Mouse (Mus musculus): Measurements from ENCODE around the gene Nodal. TPM values are rescaled to one million over a fixed set of nuclear protein-coding genes. Genes with fewer than 3 reads are reported as not detected.

The Nodal gene
- 0.16 TPM in 1 of 2 replicates, not detected in the other for polyA plus RNA-seq (2016; fragmentation: Nextera tagmentation; extraction: Ambion mirVana)

- Histone ChIP-seq H3K27ac (replicated peaks) (no peak within 1 kb of the TSS; the same call in 1 of the 2 replicates), H3K9me3 (no peaks in the 10 kb centered on the region), H3K4me3 (peak within 1 kb of the TSS; percentile 61), H3K36me3 (replicated peaks) (no peaks in the 10 kb centered on the region), H3K27me3 (replicated peaks; ENCODE audit: low read depth, poor library complexity, severe bottlenecking) (peaks cover 69% of the 10 kb centered on the region), H3K4me1 (peaks cover 25% of the 10 kb centered on the region)
- no peak for DNase-seq (ENCODE audit: low spot score)
- 21% methylated on average over 10 of the region's 10 CpGs for WGBS
These were observed at the start of gene Nodal for GRCm38 (mm10) chr10:61417672-61418071. Gene Nodal, plus strand, starts transcription at chr10:61417972.

GRCm38 (mm10) chr10:61369755-61370154 is 48.0 kb upstream of the Nodal start:
- H3K27ac ChIP-seq (replicated peaks): peak overlapping the region; percentile 44; the same call in 1 of the 2 replicates
- peaks cover 2% of the 10 kb centered on the region; the same call in 1 of the 2 replicates for H3K9me3 ChIP-seq

GRCm38 (mm10) chr10:61370273-61370979 is 47.3 kb upstream of the Nodal start:
- Histone ChIP-seq H3K27me3 (replicated peaks; ENCODE audit: low read depth, poor library complexity, severe bottlenecking) (no peaks in the 10 kb centered on the region), H3K27ac (replicated peaks) (peak overlapping the region; percentile 68), H3K4me3 (no peak overlapping the region), H3K4me1 (peaks cover 86% of the 10 kb centered on the region), H3K36me3 (replicated peaks) (0 out of 2 replicates have a peak, but pooled peaks cover 6% of the 10 kb centered on the region), H3K9me3 (peaks cover 2% of the 10 kb centered on the region; the same call in 1 of the 2 replicates)
- peak; percentile 46 for DNase-seq (ENCODE audit: low spot score)
- WGBS: 56% methylated on average over 18 of the region's 18 CpGs

More at GRCm38 (mm10) chr10:61369755-61370154, 48.0 kb upstream of the Nodal start:
- peaks cover 6% of the 10 kb centered on the region; the same call in 1 of the 2 replicates for H3K36me3 ChIP-seq (replicated peaks)
- DNase-seq (ENCODE audit: low spot score): no peak
- H3K4me1 ChIP-seq: peaks cover 80% of the 10 kb centered on the region
- 69% methylated on average over 5 of the region's 5 CpGs for WGBS
- H3K27me3 ChIP-seq (replicated peaks; ENCODE audit: low read depth, poor library complexity, severe bottlenecking): no peaks in the 10 kb centered on the region
- no peak overlapping the region for H3K4me3 ChIP-seq

GRCm38 (mm10) chr10:61371884-61372584 is 45.7 kb upstream of the Nodal start:
- Histone ChIP-seq H3K27me3 (replicated peaks; ENCODE audit: low read depth, poor library complexity, severe bottlenecking) (no peaks in the 10 kb centered on the region), H3K9me3 (peaks cover 2% of the 10 kb centered on the region; the same call in 1 of the 2 replicates), H3K4me3 (no peak overlapping the region), H3K4me1 (peaks cover 87% of the 10 kb centered on the region), H3K27ac (replicated peaks) (peak overlapping the region; percentile 44; the same call in 1 of the 2 replicates), H3K36me3 (replicated peaks) (0 out of 2 replicates have a peak, but pooled peaks cover 6% of the 10 kb centered on the region)
- 84% methylated on average over 9 of the region's 9 CpGs for WGBS
- no peak for DNase-seq (ENCODE audit: low spot score)

- Histone ChIP-seq H3K4me3 (no peak overlapping the region), H3K9me3 (peaks cover 2% of the 10 kb centered on the region; the same call in 1 of the 2 replicates), H3K36me3 (replicated peaks) (0 out of 2 replicates have a peak, but pooled peaks cover 6% of the 10 kb centered on the region), H3K4me1 (peaks cover 82% of the 10 kb centered on the region), H3K27me3 (replicated peaks; ENCODE audit: low read depth, poor library complexity, severe bottlenecking) (no peaks in the 10 kb centered on the region), H3K27ac (replicated peaks) (peak overlapping the region; percentile 51; the same call in 1 of the 2 replicates)
- 66% methylated on average over 4 of the region's 4 CpGs for WGBS
- DNase-seq (ENCODE audit: low spot score): no peak
These were observed 45.2 kb upstream of the Nodal start for GRCm38 (mm10) chr10:61372585-61372923.

- DNase-seq (ENCODE audit: low spot score): peak; percentile 40
- 38% methylated on average over 4 of the region's 4 CpGs for WGBS
- peak overlapping the region; percentile 0 for H3K27ac ChIP-seq (replicated peaks)
- peaks cover 9% of the 10 kb centered on the region; the same call in 1 of the 2 replicates for H3K36me3 ChIP-seq (replicated peaks)
- H3K9me3 ChIP-seq: peaks cover 2% of the 10 kb centered on the region; the same call in 1 of the 2 replicates
- no peaks in the 10 kb centered on the region for H3K27me3 ChIP-seq (replicated peaks; ENCODE audit: low read depth, poor library complexity, severe bottlenecking)
- H3K4me1 ChIP-seq: peaks cover 77% of the 10 kb centered on the region
- H3K4me3 ChIP-seq: no peak overlapping the region
These were observed 43.7 kb upstream of the Nodal start for GRCm38 (mm10) chr10:61374076-61374475.

- Histone ChIP-seq H3K4me3 (no peak overlapping the region), H3K4me1 (peaks cover 73% of the 10 kb centered on the region), H3K27me3 (replicated peaks; ENCODE audit: low read depth, poor library complexity, severe bottlenecking) (no peaks in the 10 kb centered on the region), H3K27ac (replicated peaks) (peak overlapping the region; percentile 0), H3K9me3 (peaks cover 2% of the 10 kb centered on the region; the same call in 1 of the 2 replicates), H3K36me3 (replicated peaks) (peaks cover 9% of the 10 kb centered on the region; the same call in 1 of the 2 replicates)
- 77% methylated on average over 6 of the region's 6 CpGs for WGBS
- no peak for DNase-seq (ENCODE audit: low spot score)
These were observed 42.8 kb upstream of the Nodal start for GRCm38 (mm10) chr10:61374771-61375481.

- peaks cover 73% of the 10 kb centered on the region for H3K4me1 ChIP-seq
These were observed 39.7 kb upstream of the Nodal start for GRCm38 (mm10) chr10:61378050-61378449.

GRCm38 (mm10) chr10:61378698-61379097 is 39.1 kb upstream of the Nodal start:
- Histone ChIP-seq H3K27ac (replicated peaks) (no peak overlapping the region), H3K9me3 (peaks cover 2% of the 10 kb centered on the region; the same call in 1 of the 2 replicates), H3K4me1 (peaks cover 75% of the 10 kb centered on the region), H3K4me3 (no peak overlapping the region), H3K36me3 (replicated peaks) (peaks cover 4% of the 10 kb centered on the region; the same call in 1 of the 2 replicates), H3K27me3 (replicated peaks; ENCODE audit: low read depth, poor library complexity, severe bottlenecking) (peaks cover 17% of the 10 kb centered on the region)
- no peak for DNase-seq (ENCODE audit: low spot score)
- 91% methylated on average over 5 of the region's 5 CpGs for WGBS

More at GRCm38 (mm10) chr10:61378050-61378449, 39.7 kb upstream of the Nodal start:
- H3K36me3 ChIP-seq (replicated peaks): peaks cover 4% of the 10 kb centered on the region; the same call in 1 of the 2 replicates
- H3K27me3 ChIP-seq (replicated peaks; ENCODE audit: low read depth, poor library complexity, severe bottlenecking): peaks cover 17% of the 10 kb centered on the region
- H3K9me3 ChIP-seq: peaks cover 2% of the 10 kb centered on the region; the same call in 1 of the 2 replicates
- no peak overlapping the region for H3K4me3 ChIP-seq
- WGBS: 91% methylated on average over 5 of the region's 5 CpGs
- no peak overlapping the region for H3K27ac ChIP-seq (replicated peaks)
- no peak for DNase-seq (ENCODE audit: low spot score)

- Histone ChIP-seq H3K36me3 (replicated peaks) (peaks cover 4% of the 10 kb centered on the region; the same call in 1 of the 2 replicates), H3K9me3 (no peaks in the 10 kb centered on the region), H3K4me1 (peaks cover 73% of the 10 kb centered on the region), H3K27ac (replicated peaks) (peak overlapping the region; percentile 52; the same call in 1 of the 2 replicates), H3K27me3 (replicated peaks; ENCODE audit: low read depth, poor library complexity, severe bottlenecking) (peaks cover 17% of the 10 kb centered on the region), H3K4me3 (peak overlapping the region; percentile 76; the same call in 1 of the 2 replicates)
- WGBS: 89% methylated on average over 13 of the region's 13 CpGs
- DNase-seq (ENCODE audit: low spot score): no peak
These were observed 38.3 kb upstream of the Nodal start for GRCm38 (mm10) chr10:61379340-61380040.

- Histone ChIP-seq H3K4me1 (peaks cover 66% of the 10 kb centered on the region), H3K27me3 (replicated peaks; ENCODE audit: low read depth, poor library complexity, severe bottlenecking) (peaks cover 24% of the 10 kb centered on the region), H3K9me3 (no peaks in the 10 kb centered on the region), H3K27ac (replicated peaks) (peak overlapping the region; percentile 52; the same call in 1 of the 2 replicates), H3K4me3 (peak overlapping the region; percentile 76), H3K36me3 (replicated peaks) (peaks cover 4% of the 10 kb centered on the region; the same call in 1 of the 2 replicates)
- WGBS: 10% methylated on average over 9 of the region's 9 CpGs
- no peak for DNase-seq (ENCODE audit: low spot score)
These were observed 37.6 kb upstream of the Nodal start for GRCm38 (mm10) chr10:61380186-61380585.
